Mouse (Mus musculus) ovary, postnatal 14 days (tissue): Measurements from ENCODE around the gene Mrto4.
A peak's percentile ranks its signal among the peaks of the same experiment; 100 is the strongest.
"Not testable (repeated sequence)": the region's sequence is repeated elsewhere in the genome, so short reads cannot be mapped to it uniquely, and the experiment has no call there.

Experiments
- DNase-seq: peaks from one replicate; pipeline ENCODE4 v3.0.0; 2022; ENCODE audit warnings: low spot score

Gene Mrto4

GRCm38 (mm10) chr4:139351931-139352711 is at the start of gene Mrto4, which contains the start of the genes Emc1 and Ubr4:
TSS of gene Mrto4 (minus strand) at chr4:139352576.
TSS of gene Emc1 (plus strand) at chr4:139352587.
TSS of gene Ubr4 (plus strand) at chr4:139352609.
- peak; percentile 80 for DNase-seq

DNA sequence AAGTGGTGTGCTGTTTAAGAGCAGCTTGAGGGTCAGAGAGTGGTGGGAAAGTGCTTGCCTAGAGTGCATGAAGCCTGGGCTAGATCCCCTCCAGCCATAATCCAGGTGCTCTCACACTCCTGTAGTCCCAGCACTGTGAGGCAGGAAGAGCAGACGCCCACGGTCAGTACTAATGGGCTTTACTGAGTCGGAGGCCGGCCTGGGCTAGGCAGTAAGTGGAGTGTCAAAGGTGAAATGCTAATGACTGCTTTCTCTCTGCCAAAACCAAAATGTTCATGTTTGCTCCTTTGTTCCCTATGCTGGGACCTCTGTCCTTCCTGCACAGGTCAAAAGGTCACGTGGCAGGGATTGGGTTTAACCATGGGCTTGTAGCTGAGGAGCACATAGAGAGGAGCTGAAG is 48.1 kb upstream of the Mrto4 start:
- no peak for DNase-seq

DNA sequence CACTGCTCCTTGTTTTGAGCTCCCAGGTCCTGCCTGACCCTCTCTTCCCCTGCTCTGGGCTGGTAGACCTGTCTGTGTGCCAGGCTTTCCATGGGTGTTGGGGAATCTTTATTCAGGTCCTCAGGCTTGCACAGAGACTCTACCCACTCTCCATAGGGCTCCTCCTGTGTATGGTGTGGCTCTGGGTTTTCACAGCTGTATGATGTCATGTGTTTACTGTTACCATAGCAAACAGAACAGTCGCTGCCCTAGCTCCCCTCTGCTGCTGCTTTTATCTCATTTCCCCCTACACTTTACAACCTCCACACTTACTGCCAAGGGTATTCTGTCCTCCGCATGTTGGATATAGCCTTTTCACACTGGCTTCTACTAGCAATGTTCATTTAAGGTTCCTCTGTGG is 43.1 kb upstream of the Mrto4 start:
- DNase-seq: no peak

- DNase-seq: no peak
Observed at GRCm38 (mm10) chr4:139389557-139389956, 37.2 kb upstream of the Mrto4 start.

DNA sequence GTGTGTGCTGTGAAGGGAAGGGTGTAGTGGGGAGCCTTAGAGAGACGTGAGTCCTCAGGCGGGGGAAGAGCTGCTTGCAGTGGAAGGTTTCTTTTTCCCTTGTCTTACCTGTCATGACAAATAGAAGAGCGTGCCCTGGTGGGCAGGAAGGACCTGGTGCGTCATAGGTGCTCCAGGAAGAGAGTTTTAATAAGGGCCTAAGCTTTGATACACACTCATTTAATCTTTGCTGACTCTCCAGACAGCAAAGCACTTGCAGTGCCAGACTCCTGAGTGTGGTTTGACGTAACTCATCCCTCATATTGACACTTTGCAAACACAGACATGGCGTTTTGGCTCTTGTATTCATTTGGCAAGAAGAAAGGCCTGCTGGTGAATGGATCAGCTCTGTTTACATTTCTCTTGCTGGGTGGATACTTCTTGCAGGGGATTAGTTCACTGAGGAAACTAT is 34.5 kb upstream of the Mrto4 start:
- DNase-seq: no peak

GRCm38 (mm10) chr4:139385841-139386240 is 33.5 kb upstream of the Mrto4 start:
- not testable (repeated sequence) for DNase-seq

GRCm38 (mm10) chr4:139382231-139382630 is 29.9 kb upstream of the Mrto4 start:
- DNase-seq: no peak

DNA sequence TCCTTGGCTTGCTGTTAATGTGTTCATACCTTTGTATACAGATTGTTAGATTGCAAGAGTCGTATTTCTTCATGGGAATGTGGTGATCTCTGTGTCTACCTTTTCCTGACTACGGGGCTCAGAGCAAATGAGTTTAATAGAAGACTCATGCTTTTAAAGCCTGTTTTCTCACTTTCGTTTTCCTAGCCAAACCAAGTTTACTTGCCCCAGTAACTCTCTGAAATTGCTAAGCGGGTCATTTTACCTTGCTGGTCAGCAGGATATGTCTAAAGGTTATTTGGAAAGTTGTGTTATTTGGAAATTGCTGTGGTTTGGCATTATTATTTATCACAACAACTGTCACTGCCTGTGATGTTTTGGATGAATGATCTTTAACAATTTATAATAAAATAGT is 29.1 kb upstream of the Mrto4 start:
- no peak for DNase-seq

- no peak for DNase-seq
Observed at GRCm38 (mm10) chr4:139380775-139381451, 28.5 kb upstream of the Mrto4 start.

GRCm38 (mm10) chr4:139380207-139380748 is 27.9 kb upstream of the Mrto4 start:
- peak; percentile 100 for DNase-seq

DNA sequence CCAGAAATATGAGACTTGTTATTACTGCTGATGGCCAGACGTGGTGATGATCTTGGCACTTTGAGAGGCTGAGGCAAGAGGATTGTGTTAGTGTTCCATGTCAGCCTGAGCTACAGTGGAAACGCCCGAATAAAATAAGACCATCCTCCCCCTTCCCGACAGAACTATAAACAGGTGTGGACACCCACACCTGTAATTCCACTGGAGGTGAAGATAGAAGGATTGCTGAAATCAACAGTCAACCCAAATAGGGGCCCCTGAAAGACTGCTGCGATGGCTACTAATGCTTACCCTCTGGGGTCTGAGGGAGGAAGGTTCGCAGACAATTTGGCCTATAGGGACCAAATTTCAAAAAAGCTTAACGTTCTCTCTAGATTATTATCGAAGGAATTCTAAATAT is 27.3 kb upstream of the Mrto4 start:
- no peak for DNase-seq

DNA sequence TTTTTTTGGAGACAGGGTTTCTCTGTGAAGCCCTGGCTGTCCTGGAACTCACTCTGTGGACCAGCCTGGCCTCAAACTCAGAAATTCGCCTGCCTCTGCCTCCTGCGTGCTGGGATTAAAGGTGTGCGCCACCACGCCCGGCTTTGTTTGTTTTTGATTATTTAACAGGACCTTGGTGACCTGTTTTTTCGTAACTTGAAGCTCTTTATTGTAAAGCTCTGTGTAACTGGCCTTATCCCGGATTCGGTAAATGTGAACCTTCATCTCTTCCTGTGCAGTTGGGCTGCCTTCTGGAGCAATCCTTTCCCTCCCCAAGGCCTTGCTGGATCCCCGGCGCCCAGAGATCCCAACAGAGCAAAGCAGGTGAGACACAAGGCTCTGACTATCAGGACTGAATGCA is 21.2 kb upstream of the Mrto4 start:
- DNase-seq: no peak

DNA sequence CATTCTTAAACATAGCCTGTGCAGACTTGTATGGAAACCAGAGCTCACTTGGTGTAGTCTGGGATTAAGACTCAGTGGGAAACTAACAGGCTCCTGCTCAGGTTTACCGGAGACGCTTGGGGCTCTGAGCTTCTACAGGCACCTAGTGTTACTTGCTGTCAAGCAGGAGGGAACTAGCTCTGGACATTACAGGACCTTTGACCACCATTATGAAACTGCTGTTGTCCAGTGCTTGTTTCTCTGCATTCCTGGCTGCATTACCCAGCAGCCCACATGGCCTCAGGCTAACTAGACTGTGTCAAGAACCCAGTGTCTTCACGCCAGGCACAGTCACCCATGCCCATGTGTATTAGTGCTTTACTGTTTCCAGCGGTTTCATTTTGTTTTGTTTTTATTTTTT is 20.8 kb upstream of the Mrto4 start:
- DNase-seq: no peak

GRCm38 (mm10) chr4:139368038-139368437 is 15.7 kb upstream of the Mrto4 start:
- DNase-seq: no peak

DNA sequence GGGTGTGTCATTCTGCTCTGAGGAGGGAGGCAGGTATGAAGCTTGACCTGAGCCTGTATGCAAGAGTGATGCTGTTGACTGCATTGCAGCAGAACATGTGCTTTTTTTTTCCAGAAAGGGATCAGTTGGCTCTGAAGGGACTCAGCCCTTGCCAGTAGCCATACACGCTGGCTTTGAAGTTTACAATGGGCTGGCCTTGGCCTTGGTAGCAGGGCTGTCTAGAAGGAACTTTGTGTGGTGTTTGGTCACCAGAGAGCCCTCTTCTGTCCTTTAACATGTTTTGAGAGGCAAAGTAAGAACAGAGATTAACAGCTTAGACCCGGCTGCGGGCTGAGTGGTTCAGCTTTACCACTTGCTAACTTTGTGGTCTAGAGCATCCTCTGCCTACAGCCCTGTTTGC is 15.0 kb upstream of the Mrto4 start:
- DNase-seq: no peak

DNA sequence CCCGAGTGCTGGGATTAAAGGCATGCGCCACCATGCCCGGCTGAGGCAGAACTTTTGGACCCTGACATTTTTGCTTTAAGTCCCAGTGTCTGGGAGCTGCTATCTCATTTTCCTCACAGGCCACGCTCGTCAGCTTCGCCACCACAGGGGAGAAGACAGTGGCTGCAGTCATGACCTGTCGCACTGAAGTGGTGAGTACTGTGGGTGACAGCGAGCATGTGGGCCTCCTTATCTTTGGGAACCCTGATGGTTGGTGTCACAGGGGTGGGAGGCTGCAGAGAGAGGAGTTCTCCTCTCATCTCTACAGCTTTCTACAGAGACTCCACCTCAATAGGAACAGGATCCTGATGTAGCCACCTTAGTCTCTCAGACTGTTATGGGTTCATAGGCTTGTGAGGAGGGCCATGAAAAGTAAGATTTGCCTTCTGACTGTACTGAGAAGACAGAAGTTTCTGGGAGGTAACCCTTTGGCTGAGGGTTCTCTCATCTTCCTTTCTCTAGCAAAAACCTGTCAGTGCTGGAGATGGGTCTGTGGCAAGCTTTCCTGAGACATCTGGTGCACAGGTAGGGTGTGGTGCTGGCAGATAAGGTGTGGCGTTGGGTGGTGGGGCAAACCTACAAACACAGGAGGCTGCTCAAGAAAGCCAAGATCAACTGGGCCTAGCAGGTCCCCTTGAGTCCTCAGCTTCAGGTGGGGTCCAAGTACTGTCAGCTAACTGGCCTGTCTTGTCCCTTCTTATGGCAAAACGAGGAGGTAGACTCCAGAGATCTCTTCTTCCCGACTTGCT is 8.6 kb upstream of the Mrto4 start:
- DNase-seq: no peak

GRCm38 (mm10) chr4:139357211-139357610 is 4.8 kb upstream of the Mrto4 start:
- no peak for DNase-seq

DNA sequence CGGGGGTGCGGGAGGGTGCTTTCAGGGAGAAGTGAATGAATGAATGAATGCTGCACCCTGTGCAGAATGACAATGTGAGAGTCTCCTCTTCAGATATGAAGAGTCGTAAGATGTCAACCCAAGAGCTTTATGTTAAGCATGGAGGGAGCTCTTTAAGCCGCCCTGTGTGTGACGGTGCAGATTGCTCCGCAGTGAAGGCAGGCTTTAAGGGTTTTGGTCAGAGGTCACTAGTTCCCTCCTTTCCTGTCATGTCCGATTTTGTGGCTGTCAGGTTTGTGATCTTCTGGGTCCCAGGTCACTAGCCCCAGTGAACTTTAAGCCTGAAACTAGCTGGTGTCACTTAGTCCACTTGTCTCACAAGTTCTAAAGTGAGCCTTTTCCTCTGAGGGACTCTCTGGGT is 456 bp upstream of the Mrto4 start:
- no peak for DNase-seq

DNA sequence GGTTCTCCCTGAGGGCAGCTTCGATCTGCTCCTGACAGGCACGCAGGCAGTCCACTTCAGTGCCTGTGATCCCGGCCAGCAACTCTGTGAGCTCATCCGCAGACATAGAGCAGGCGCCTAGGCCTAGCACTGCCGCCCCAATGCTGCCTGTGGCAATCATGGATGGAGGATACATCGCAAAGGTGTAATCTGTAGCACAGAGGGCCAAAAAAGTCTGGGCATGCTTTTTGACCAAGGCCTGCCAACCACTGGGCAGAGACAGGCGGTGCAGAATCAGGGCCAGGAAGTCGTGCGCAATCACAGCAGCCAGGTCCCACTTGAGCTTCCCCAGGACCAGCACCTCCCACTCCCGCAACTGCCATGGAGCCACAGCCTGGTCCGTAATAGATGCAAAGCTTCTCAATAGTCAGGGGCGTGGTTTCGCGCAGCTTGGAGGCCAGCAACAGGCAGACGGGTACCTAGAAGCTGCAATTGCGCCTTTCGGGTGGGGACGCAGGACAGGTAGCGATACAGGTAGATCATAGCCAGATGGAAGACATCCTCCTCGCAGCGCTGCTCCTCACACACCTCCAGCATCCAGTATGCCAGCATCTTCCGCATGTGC is 6.9 kb downstream of the Mrto4 start:
- DNase-seq: no peak

GRCm38 (mm10) chr4:139343718-139344117 is 8.7 kb downstream of the Mrto4 start:
- no peak for DNase-seq

- peak; percentile 29 for DNase-seq
Observed at GRCm38 (mm10) chr4:139341556-139342233, 10.7 kb downstream of the Mrto4 start.
